Mouse (Mus musculus): Measurements from ENCODE around the gene Lrrc73. TPM values are rescaled to one million over a fixed set of nuclear protein-coding genes. Genes with fewer than 3 reads are reported as not detected.

Gene Lrrc73
- total and polyA plus RNA-seq, 3 experiments: 0.21 to 0.70 (median 0.34) TPM

- Histone ChIP-seq H3K4me3 (no peak overlapping the region; the same call in 1 of the 2 replicates), H3K27ac (no peak overlapping the region), H3K9ac (ENCODE audit: low read depth, low read length) (no peak overlapping the region), H3K36me3 (ENCODE audit: control insufficient read depth, insufficient read depth, low read length) (0 out of 2 replicates have a peak, but pooled peaks cover 3% of the 10 kb centered on the region), H3K27me3 (ENCODE audit: control insufficient read depth, insufficient read depth, low read length) (no peaks in the 10 kb centered on the region), H3K4me1 (ENCODE audit: control insufficient read depth, insufficient read depth, low read length) (peaks cover 7% of the 10 kb centered on the region), H3K79me2 (replicated peaks; ENCODE audit: control insufficient read depth, insufficient read depth, low read length) (no peaks in the 10 kb centered on the region)
- DNase-seq: no peak
- WGBS: 54% methylated on average over 14 of the region's 14 CpGs
- intact Hi-C loops (cut with DNase I): no loop called here
- peak; percentile 15; the same call in 1 of the 2 replicates for TF ChIP-seq POLR2A (IDR thresholded peaks at IDR 0.05; ENCODE audit: insufficient read depth, low read depth, low read length)
- no peak for TF ChIP-seq EP300 (IDR thresholded peaks at IDR 0.05; ENCODE audit: insufficient read depth, low read depth, low read length)
- TF ChIP-seq CTCF (IDR thresholded peaks at IDR 0.05): peak; percentile 65
These were observed 520 bp upstream of the Lrrc73 start for GRCm38 (mm10) chr17:46252571-46253451.

- Histone ChIP-seq H3K4me1 (ENCODE audit: control insufficient read depth, insufficient read depth, low read length) (peaks cover 5% of the 10 kb centered on the region), H3K79me2 (replicated peaks; ENCODE audit: control insufficient read depth, insufficient read depth, low read length) (no peaks in the 10 kb centered on the region), H3K36me3 (ENCODE audit: control insufficient read depth, insufficient read depth, low read length) (no peaks in the 10 kb centered on the region), H3K27ac (no peak overlapping the region), H3K27me3 (ENCODE audit: control insufficient read depth, insufficient read depth, low read length) (no peaks in the 10 kb centered on the region), H3K4me3 (peak overlapping the region; percentile 68), H3K9ac (ENCODE audit: low read depth, low read length) (peak overlapping the region; percentile 44; the same call in 1 of the 2 replicates)
- intact Hi-C loops (cut with DNase I): no loop called here
- WGBS: 1% methylated on average over 43 of the region's 54 CpGs
- DNase-seq: no peak
- TF ChIP-seq CTCF (IDR thresholded peaks at IDR 0.05) (no peak), POLR2A (IDR thresholded peaks at IDR 0.05; ENCODE audit: insufficient read depth, low read depth, low read length) (no peak), EP300 (IDR thresholded peaks at IDR 0.05; ENCODE audit: insufficient read depth, low read depth, low read length) (no peak)
These were observed 775 bp downstream of the Lrrc73 start for GRCm38 (mm10) chr17:46254106-46254505.

DNA sequence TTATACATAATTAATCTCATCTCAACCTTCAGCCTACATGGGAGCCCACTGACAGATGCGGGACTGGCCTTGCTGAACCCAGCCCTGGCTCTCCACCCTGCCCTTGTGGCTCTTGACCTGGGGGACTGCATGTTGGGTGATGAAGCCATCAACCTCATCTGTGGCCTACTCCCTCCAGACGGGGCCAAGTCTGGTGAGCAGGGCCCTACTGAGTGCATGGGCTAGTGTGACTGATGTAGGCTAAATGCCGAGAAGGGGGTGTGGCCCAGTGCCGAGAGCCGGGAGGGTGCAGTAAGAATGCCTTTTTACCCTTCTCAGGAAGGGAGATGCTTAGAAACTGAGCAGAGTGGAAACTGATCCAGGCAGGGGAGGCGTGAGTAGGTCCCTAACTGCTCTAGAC lies 1.8 kb downstream of the Lrrc73 start:
- 29% methylated on average over 6 of the region's 6 CpGs for WGBS
- TF ChIP-seq EP300 (IDR thresholded peaks at IDR 0.05; ENCODE audit: insufficient read depth, low read depth, low read length) (no peak), POLR2A (IDR thresholded peaks at IDR 0.05; ENCODE audit: insufficient read depth, low read depth, low read length) (no peak), CTCF (IDR thresholded peaks at IDR 0.05) (no peak)
- intact Hi-C loops (cut with DNase I): no loop called here
- Histone ChIP-seq H3K9ac (ENCODE audit: low read depth, low read length) (no peak overlapping the region), H3K27ac (no peak overlapping the region), H3K4me1 (ENCODE audit: control insufficient read depth, insufficient read depth, low read length) (peaks cover 3% of the 10 kb centered on the region; the same call in 1 of the 2 replicates), H3K27me3 (ENCODE audit: control insufficient read depth, insufficient read depth, low read length) (no peaks in the 10 kb centered on the region), H3K4me3 (no peak overlapping the region), H3K79me2 (replicated peaks; ENCODE audit: control insufficient read depth, insufficient read depth, low read length) (no peaks in the 10 kb centered on the region), H3K36me3 (ENCODE audit: control insufficient read depth, insufficient read depth, low read length) (no peaks in the 10 kb centered on the region)
- no peak for DNase-seq

DNA sequence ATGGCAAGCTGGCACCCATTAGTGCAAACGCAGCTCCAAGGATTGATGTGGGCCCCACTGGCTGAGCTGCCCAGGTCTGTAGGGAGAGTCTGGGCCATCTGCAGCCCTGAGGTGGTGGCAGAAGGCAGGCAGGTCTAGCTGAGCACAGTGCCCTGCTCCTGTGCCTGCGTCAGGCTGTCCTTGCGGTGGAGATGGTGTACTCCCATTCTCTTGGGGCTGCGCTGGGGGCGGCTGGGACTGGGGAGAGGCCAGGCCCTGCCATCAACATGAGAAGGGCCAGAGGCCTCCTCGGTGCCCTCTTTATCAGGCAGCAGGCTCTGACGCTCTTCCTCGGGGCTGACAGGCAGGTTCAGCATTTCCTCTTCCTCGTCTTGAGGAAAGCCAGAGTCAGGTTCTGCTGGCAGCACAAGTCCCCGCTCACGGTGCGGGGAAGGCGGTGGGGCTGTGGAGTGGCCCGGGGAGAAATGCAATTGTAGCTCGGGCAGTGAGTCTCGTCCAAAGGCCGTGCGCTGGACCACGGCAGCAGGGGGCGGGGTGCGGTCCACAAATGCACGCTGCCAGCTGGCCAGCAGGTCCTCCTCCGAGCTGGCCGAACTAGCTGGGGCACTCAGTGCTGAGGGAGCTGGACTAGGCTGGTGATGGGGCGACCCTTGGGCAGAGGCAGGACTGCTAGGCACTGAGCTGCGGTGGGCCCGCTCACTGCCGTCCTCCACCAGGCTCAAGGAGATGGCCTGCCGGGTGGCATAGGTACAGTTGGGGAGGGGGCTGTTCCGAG lies 5.1 kb downstream of the Lrrc73 start:
- intact Hi-C loops (cut with DNase I): no loop called here

DNA sequence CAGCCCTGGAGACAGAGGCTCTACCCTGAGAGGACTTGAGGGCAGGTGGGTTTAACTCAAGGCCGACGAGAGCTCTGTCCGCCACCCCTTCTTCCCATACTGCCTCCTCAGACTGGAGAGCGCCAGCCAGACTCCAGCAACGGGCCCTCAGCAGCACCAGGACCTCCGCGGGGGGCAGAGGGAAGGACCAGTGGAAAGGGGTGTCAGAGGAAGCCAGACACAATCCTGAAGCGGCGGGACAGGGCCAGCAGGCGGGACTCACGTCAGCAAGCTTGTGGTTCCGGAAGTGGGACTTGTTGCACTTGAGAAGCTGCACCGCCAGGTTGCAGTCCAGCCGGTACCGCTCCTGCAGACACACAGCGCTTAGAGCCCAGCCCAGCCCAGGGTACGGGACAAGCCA lies 6.3 kb downstream of the Lrrc73 start:
- DNase-seq: no peak
- Histone ChIP-seq H3K4me1 (ENCODE audit: control insufficient read depth, insufficient read depth, low read length) (no peaks in the 10 kb centered on the region), H3K9ac (ENCODE audit: low read depth, low read length) (no peak overlapping the region), H3K36me3 (ENCODE audit: control insufficient read depth, insufficient read depth, low read length) (no peaks in the 10 kb centered on the region), H3K4me3 (no peak overlapping the region), H3K79me2 (replicated peaks; ENCODE audit: control insufficient read depth, insufficient read depth, low read length) (no peaks in the 10 kb centered on the region; the same call in 1 of the 2 replicates), H3K27ac (no peak overlapping the region), H3K27me3 (ENCODE audit: control insufficient read depth, insufficient read depth, low read length) (no peaks in the 10 kb centered on the region)
- intact Hi-C loops (cut with DNase I): no loop called here
- WGBS: 76% methylated on average over 17 of the region's 17 CpGs
- TF ChIP-seq POLR2A (IDR thresholded peaks at IDR 0.05; ENCODE audit: insufficient read depth, low read depth, low read length) (no peak), CTCF (IDR thresholded peaks at IDR 0.05) (no peak), EP300 (IDR thresholded peaks at IDR 0.05; ENCODE audit: insufficient read depth, low read depth, low read length) (no peak)

More for the DNA sequence above, 5.1 kb downstream of the Lrrc73 start:
- DNase-seq: no peak
- no peak overlapping the region for H3K4me3 ChIP-seq
- no peak overlapping the region for H3K9ac ChIP-seq (ENCODE audit: low read depth, low read length)
- H3K79me2 ChIP-seq (replicated peaks; ENCODE audit: control insufficient read depth, insufficient read depth, low read length): no peaks in the 10 kb centered on the region
- TF ChIP-seq POLR2A (IDR thresholded peaks at IDR 0.05; ENCODE audit: insufficient read depth, low read depth, low read length) (no peak), EP300 (IDR thresholded peaks at IDR 0.05; ENCODE audit: insufficient read depth, low read depth, low read length) (no peak), CTCF (IDR thresholded peaks at IDR 0.05) (no peak)
- 76% methylated on average over 30 of the region's 30 CpGs for WGBS
- H3K27ac ChIP-seq: no peak overlapping the region
- no peaks in the 10 kb centered on the region for H3K27me3 ChIP-seq (ENCODE audit: control insufficient read depth, insufficient read depth, low read length)
- H3K4me1 ChIP-seq (ENCODE audit: control insufficient read depth, insufficient read depth, low read length): peaks cover 1% of the 10 kb centered on the region; the same call in 1 of the 2 replicates
- H3K36me3 ChIP-seq (ENCODE audit: control insufficient read depth, insufficient read depth, low read length): no peaks in the 10 kb centered on the region
